8 mouse cellular contexts compared by ENCODE assay signal in genomic region chr2:145887937-145888765, GRCm38 (mm10). TPM values are rescaled to one million over a fixed set of nuclear protein-coding genes. Genes with fewer than 3 reads are reported as not detected.
DNase-seq lines count a peak whose midpoint lies in the region; ATAC-seq and TF ChIP-seq lines count a peak whose summit lies in the region.

No protein-coding gene starts in this region.

- H3K9ac ChIP-seq in midbrain, embryonic 13.5 days (replicated peaks): no peak overlapping the region
- H3K9ac ChIP-seq in liver, embryonic 12.5 days: no peak overlapping the region

- peak; percentile 64 for TF ChIP-seq CTCF in kidney, adult 2 months (conservative IDR thresholded peaks at IDR 0.05; ENCODE audit: insufficient read depth, insufficient read length, low read depth, low read length)

- no peaks in the 10 kb centered on the region for H3K27me3 ChIP-seq in midbrain, embryonic 13.5 days
- H3K27me3 ChIP-seq in midbrain, embryonic 10.5 days (ENCODE audit: low read depth, poor library complexity, severe bottlenecking): no peaks in the 10 kb centered on the region
- no peaks in the 10 kb centered on the region for H3K27me3 ChIP-seq in kidney, adult 2 months (replicated peaks; ENCODE audit: control insufficient read depth, insufficient read depth, low read length)
- H3K27me3 ChIP-seq in liver, embryonic 12.5 days (replicated peaks): no peaks in the 10 kb centered on the region

- 0 out of 2 replicates have a peak, but pooled peaks cover 4% of the 10 kb centered on the region for H3K4me1 ChIP-seq in midbrain, embryonic 13.5 days (replicated peaks)
- peaks cover 16% of the 10 kb centered on the region for H3K4me1 ChIP-seq in midbrain, embryonic 10.5 days
- peaks cover 28% of the 10 kb centered on the region for H3K4me1 ChIP-seq in kidney, adult 2 months (ENCODE audit: control insufficient read depth, insufficient read depth, low read length)
- peaks cover 15% of the 10 kb centered on the region for H3K4me1 ChIP-seq in liver, embryonic 12.5 days

- no peak overlapping the region for H3K4me3 ChIP-seq in midbrain, embryonic 13.5 days (replicated peaks)
- no peak overlapping the region for H3K4me3 ChIP-seq in midbrain, embryonic 10.5 days
- H3K4me3 ChIP-seq in kidney, adult 2 months (ENCODE audit: insufficient read depth, low read depth, low read length): no peak overlapping the region
- no peak overlapping the region for H3K4me3 ChIP-seq in liver, embryonic 12.5 days

- H3K9me3 ChIP-seq in midbrain, embryonic 13.5 days: no peaks in the 10 kb centered on the region
- no peaks in the 10 kb centered on the region for H3K9me3 ChIP-seq in midbrain, embryonic 10.5 days (replicated peaks)
- H3K9me3 ChIP-seq in liver, embryonic 12.5 days (replicated peaks): no peaks in the 10 kb centered on the region

- TF ChIP-seq POLR2A in kidney, adult 2 months (IDR thresholded peaks at IDR 0.05; ENCODE audit: low read depth, low read length): no peak

- peaks cover 9% of the 10 kb centered on the region for H3K36me3 ChIP-seq in midbrain, embryonic 13.5 days
- H3K36me3 ChIP-seq in midbrain, embryonic 10.5 days: no peaks in the 10 kb centered on the region
- peaks cover 9% of the 10 kb centered on the region; the same call in 1 of the 2 replicates for H3K36me3 ChIP-seq in kidney, adult 2 months (ENCODE audit: control insufficient read depth, insufficient read depth, low read length)
- H3K36me3 ChIP-seq in liver, embryonic 12.5 days: no peaks in the 10 kb centered on the region

- ATAC-seq in midbrain, embryonic 13.5 days: peak; percentile 40; the same call in 1 of the 2 replicates
- ATAC-seq in liver, embryonic 12.5 days: peak; percentile 54

- no peak overlapping the region for H3K27ac ChIP-seq in midbrain, embryonic 13.5 days
- no peak overlapping the region for H3K27ac ChIP-seq in midbrain, embryonic 10.5 days (replicated peaks)
- H3K27ac ChIP-seq in kidney, adult 2 months (ENCODE audit: insufficient read depth, low read depth, low read length): peak overlapping the region; percentile 84
- H3K27ac ChIP-seq in liver, embryonic 12.5 days: peak overlapping the region; percentile 61

- WGBS in midbrain, embryonic 13.5 days: 71% methylated on average over 14 of the region's 14 CpGs
- 67% methylated on average over 14 of the region's 14 CpGs for WGBS in midbrain, embryonic 10.5 days
- 31% methylated on average over 14 of the region's 14 CpGs for WGBS in kidney, adult 2 months
- WGBS in liver, embryonic 12.5 days (ENCODE audit: insufficient replicate concordance): 45% methylated on average over 14 of the region's 14 CpGs

- no peak for DNase-seq in midbrain, embryonic 10.5 days (ENCODE audit: low spot score)
- peak; percentile 72 for DNase-seq in adrenal gland, postnatal 14 days
- DNase-seq in gastrocnemius, postnatal 10 days: peak; percentile 45
- DNase-seq in kidney, adult 2 months: peak; percentile 83
- peak; percentile 92 for DNase-seq in skeletal muscle tissue, adult 2 months (ENCODE audit: low read depth, low spot score)
- DNase-seq in cerebellum, adult 11-12 months: no peak

- H3K4me2 ChIP-seq in midbrain, embryonic 13.5 days (replicated peaks): no peak overlapping the region
- H3K4me2 ChIP-seq in liver, embryonic 12.5 days: no peak overlapping the region

RNA-seq across cellular contexts. Expression of gene Naa20, which starts 13.7 kb away (rescaled TPM):
- 119 and 126 TPM in 2 replicates for polyA plus RNA-seq in midbrain, embryonic 13.5 days (2015; fragmentation: Nextera tagmentation; extraction: Ambion mirVana)
- polyA plus RNA-seq in midbrain, embryonic 10.5 days (2016; fragmentation: Nextera tagmentation; extraction: Ambion mirVana): 150 and 151 TPM in 2 replicates
- total RNA-seq in adrenal gland, postnatal 14 days (2021): 70.7 and 76.7 TPM in 2 replicates
- total RNA-seq in gastrocnemius, postnatal 10 days (2021): 10 to 100 TPM; 58.8 to 59.0 TPM
- 33.9 and 43.7 TPM in 2 replicates for polyA plus RNA-seq in kidney, adult 2 months (2012; rRNA removed)
- 85.9 and 92.8 TPM in 2 replicates for polyA plus RNA-seq in liver, embryonic 12.5 days (2016; fragmentation: Nextera tagmentation; extraction: Ambion mirVana)

RNA-seq across cellular contexts. Expression of gene Cfap61, which starts 46.4 kb away (rescaled TPM):
- polyA plus RNA-seq in midbrain, embryonic 13.5 days (2015; fragmentation: Nextera tagmentation; extraction: Ambion mirVana): 1.7 and 1.8 TPM in 2 replicates
- polyA plus RNA-seq in midbrain, embryonic 10.5 days (2016; fragmentation: Nextera tagmentation; extraction: Ambion mirVana): 0.75 and 0.78 TPM in 2 replicates
- total RNA-seq in adrenal gland, postnatal 14 days (2021): 25.5 and 39.6 TPM in 2 replicates
- under 1 TPM in 1 of 2 experiments, not detected in 1; 0.31 TPM for total RNA-seq in gastrocnemius, postnatal 10 days (2021)
- 0.29 and 0.38 TPM in 2 replicates for polyA plus RNA-seq in kidney, adult 2 months (2012; rRNA removed)
- not detected in 2 replicates for polyA plus RNA-seq in liver, embryonic 12.5 days (2016; fragmentation: Nextera tagmentation; extraction: Ambion mirVana)

RNA-seq across cellular contexts. Expression of gene Crnkl1, which starts 46.7 kb away (rescaled TPM):
- polyA plus RNA-seq in midbrain, embryonic 13.5 days (2015; fragmentation: Nextera tagmentation; extraction: Ambion mirVana): 33.5 and 35.6 TPM in 2 replicates
- 34.7 and 38.7 TPM in 2 replicates for polyA plus RNA-seq in midbrain, embryonic 10.5 days (2016; fragmentation: Nextera tagmentation; extraction: Ambion mirVana)
- total RNA-seq in adrenal gland, postnatal 14 days (2021): 24.3 and 27.3 TPM in 2 replicates
- total RNA-seq in gastrocnemius, postnatal 10 days (2021): 10 to 100 TPM; 14.7 to 17.3 TPM
- polyA plus RNA-seq in kidney, adult 2 months (2012; rRNA removed): 5.9 and 8.8 TPM in 2 replicates
- 24.7 TPM in 2 replicates for polyA plus RNA-seq in liver, embryonic 12.5 days (2016; fragmentation: Nextera tagmentation; extraction: Ambion mirVana)

Comparison
In these comparisons a context has a peak if more than half of its experiments do, and no peak if none do; other contexts are left out.
1. H3K27ac ChIP-seq: peak in kidney, adult 2 months (single experiment) and liver, embryonic 12.5 days (single experiment); none in midbrain, embryonic 13.5 days (single experiment) and midbrain, embryonic 10.5 days (single experiment).
2. DNase-seq: peak in adrenal gland, postnatal 14 days (single experiment), gastrocnemius, postnatal 10 days (single experiment), kidney, adult 2 months (single experiment) and skeletal muscle tissue, adult 2 months (single experiment); none in midbrain, embryonic 10.5 days (single experiment) and cerebellum, adult 11-12 months (single experiment).